Mouse (Mus musculus): ENCODE results near the gene Chchd3. TPM values are rescaled to one million over a fixed set of nuclear protein-coding genes. Genes with fewer than 3 reads are reported as not detected.

Chchd3 gene
- total and polyA plus RNA-seq, 2 experiments from 2014 or later, result 77.8 to 107 TPM

DNA sequence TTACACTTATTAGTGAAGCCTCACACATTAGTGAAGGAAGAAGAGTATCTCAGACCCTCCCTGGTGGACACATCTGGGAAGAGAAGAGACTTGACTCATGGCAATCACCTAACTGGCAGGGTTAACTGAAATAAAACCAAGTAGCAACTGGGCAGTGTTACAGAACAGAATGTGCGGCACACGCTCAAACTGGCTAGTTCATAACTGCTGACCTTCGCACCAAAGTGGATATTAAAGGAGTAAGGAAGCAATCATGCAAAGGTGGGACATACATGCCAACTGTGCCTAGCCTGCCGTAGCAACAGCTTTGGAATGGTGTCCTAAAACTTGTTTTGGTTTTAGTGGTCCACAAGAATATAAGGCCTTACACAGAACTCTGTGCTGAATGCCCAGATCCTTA is 169.3 kb downstream of the Chchd3 start:
- H3K27ac ChIP-seq (ENCODE audit: low read depth, low read length), result no peak overlapping the region
- no peaks in the 10 kb centered on the region for H3K9me3 ChIP-seq (ENCODE audit: low read length)
- H3K36me3 ChIP-seq (ENCODE audit: insufficient read depth, low read length), result no peaks in the 10 kb centered on the region
- ATAC-seq (ENCODE audit: low FRiP score), result no peak
- H3K4me1 ChIP-seq (ENCODE audit: insufficient read depth, low read length), result no peaks in the 10 kb centered on the region
- H3K27me3 ChIP-seq (ENCODE audit: insufficient read depth, low read length), result no peaks in the 10 kb centered on the region
- DNase-seq (ENCODE audit: low spot score), result no peak
- no peak overlapping the region for H3K9ac ChIP-seq (replicated peaks; ENCODE audit: low read length, poor library complexity, severe bottlenecking)
- no peak for TF ChIP-seq CTCF (IDR thresholded peaks at IDR 0.05)
- no peak overlapping the region for H3K4me3 ChIP-seq (ENCODE audit: low read depth, low read length)
- no peak overlapping the region for H3K4me2 ChIP-seq (ENCODE audit: low read depth, low read length, poor library complexity, severe bottlenecking)
- 98% methylated on average over 4 of the region's 4 CpGs for WGBS

DNA sequence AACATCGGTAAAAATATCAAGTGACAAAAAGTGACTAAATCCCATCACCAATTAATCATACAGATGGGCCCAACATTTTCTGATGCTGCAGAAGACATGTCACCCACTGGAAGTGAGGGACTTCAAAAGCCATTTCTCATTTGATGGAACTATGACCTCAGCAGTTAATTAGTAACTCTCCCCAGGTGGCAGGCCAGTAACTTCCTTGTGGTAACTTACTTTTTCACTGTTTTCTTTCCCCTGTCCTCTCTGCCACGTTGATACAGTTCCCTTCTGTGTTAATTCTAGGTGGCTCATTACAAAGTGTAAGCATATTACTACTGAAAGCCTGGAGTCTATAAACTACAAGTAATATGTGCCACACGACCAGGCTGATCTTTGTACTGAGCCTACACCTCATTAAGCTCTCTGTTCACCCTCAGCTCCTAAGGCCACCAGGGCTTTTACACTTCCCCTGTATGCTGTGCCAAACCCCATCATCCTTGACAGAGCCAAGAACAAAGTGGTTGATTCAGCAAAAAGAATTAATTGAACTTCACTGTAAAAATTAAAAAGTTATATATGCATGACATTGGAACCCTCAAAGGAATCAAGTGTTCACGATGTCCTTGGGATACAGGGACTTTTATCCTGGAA is 171.0 kb downstream of the Chchd3 start:
- Histone ChIP-seq H3K27me3 (ENCODE audit: insufficient read depth, low read length) (no peaks in the 10 kb centered on the region), H3K4me3 (ENCODE audit: low read depth, low read length) (no peak overlapping the region), H3K36me3 (ENCODE audit: insufficient read depth, low read length) (no peaks in the 10 kb centered on the region), H3K27ac (ENCODE audit: low read depth, low read length) (no peak overlapping the region), H3K9ac (replicated peaks; ENCODE audit: low read length, poor library complexity, severe bottlenecking) (no peak overlapping the region), H3K4me1 (ENCODE audit: insufficient read depth, low read length) (no peaks in the 10 kb centered on the region), H3K4me2 (ENCODE audit: low read depth, low read length, poor library complexity, severe bottlenecking) (no peak overlapping the region), H3K9me3 (ENCODE audit: low read length) (no peaks in the 10 kb centered on the region)
- DNase-seq (ENCODE audit: low spot score) (no peak), ATAC-seq (ENCODE audit: low FRiP score) (no peak)
- WGBS, result 70% methylated on average over 4 of the region's 4 CpGs
- TF ChIP-seq CTCF (IDR thresholded peaks at IDR 0.05), result no peak

DNA sequence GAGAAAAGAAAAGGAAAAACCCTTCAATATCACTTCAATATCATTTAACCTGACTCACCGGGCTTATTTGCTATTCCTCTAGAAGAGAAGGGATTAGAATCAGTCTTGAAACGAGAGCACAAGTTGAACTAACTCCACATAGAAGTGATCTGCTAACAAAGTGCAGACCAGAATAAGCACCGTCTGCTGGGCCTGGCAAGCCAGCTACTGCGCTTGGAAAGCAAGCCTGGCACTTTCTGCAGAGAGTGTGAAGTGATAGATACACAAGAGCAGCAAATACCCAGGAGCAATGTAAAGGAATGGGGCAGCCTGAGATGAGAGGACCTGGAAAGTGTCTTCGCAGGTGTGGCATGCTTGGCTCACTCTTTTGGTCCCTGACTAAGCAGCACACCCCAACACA is 181.5 kb downstream of the Chchd3 start:
- no peaks in the 10 kb centered on the region for H3K4me1 ChIP-seq (ENCODE audit: insufficient read depth, low read length)
- H3K4me2 ChIP-seq (ENCODE audit: low read depth, low read length, poor library complexity, severe bottlenecking), result no peak overlapping the region
- no peaks in the 10 kb centered on the region for H3K9me3 ChIP-seq (ENCODE audit: low read length)
- WGBS, result 83% methylated on average over 5 of the region's 5 CpGs
- DNase-seq (ENCODE audit: low spot score) (no peak), ATAC-seq (ENCODE audit: low FRiP score) (no peak)
- H3K9ac ChIP-seq (replicated peaks; ENCODE audit: low read length, poor library complexity, severe bottlenecking), result no peak overlapping the region
- no peak overlapping the region for H3K27ac ChIP-seq (ENCODE audit: low read depth, low read length)
- H3K4me3 ChIP-seq (ENCODE audit: low read depth, low read length), result no peak overlapping the region
- no peaks in the 10 kb centered on the region for H3K27me3 ChIP-seq (ENCODE audit: insufficient read depth, low read length)
- no peaks in the 10 kb centered on the region for H3K36me3 ChIP-seq (ENCODE audit: insufficient read depth, low read length)
- TF ChIP-seq CTCF (IDR thresholded peaks at IDR 0.05), result no peak

DNA sequence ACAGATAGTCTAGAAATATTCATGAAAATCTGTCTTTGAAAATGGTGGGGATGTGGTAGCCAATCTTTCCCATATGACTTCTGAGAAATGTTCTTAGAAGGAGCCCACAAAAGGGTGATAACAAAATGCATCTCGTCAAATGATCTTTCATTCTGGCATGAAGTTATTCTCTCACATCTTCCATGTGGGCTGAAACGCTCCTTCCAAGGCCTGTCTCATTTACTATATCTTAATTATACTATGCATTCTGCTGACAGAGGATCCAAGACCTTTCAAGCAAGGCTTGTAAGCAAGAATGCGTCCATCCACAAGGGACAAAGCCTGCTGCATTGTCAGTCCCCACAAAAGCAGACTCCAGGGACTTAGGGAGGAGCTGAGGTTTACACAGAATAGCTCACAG is 185.9 kb downstream of the Chchd3 start:
- Histone ChIP-seq H3K27me3 (ENCODE audit: insufficient read depth, low read length) (no peaks in the 10 kb centered on the region), H3K4me3 (ENCODE audit: low read depth, low read length) (no peak overlapping the region), H3K9me3 (ENCODE audit: low read length) (no peaks in the 10 kb centered on the region), H3K4me2 (ENCODE audit: low read depth, low read length, poor library complexity, severe bottlenecking) (no peak overlapping the region), H3K9ac (replicated peaks; ENCODE audit: low read length, poor library complexity, severe bottlenecking) (no peak overlapping the region), H3K4me1 (ENCODE audit: insufficient read depth, low read length) (no peaks in the 10 kb centered on the region), H3K36me3 (ENCODE audit: insufficient read depth, low read length) (no peaks in the 10 kb centered on the region), H3K27ac (ENCODE audit: low read depth, low read length) (no peak overlapping the region)
- 44% methylated on average over 3 of the region's 3 CpGs for WGBS
- DNase-seq (ENCODE audit: low spot score) (no peak), ATAC-seq (ENCODE audit: low FRiP score) (no peak)
- TF ChIP-seq CTCF (IDR thresholded peaks at IDR 0.05), result no peak

DNA sequence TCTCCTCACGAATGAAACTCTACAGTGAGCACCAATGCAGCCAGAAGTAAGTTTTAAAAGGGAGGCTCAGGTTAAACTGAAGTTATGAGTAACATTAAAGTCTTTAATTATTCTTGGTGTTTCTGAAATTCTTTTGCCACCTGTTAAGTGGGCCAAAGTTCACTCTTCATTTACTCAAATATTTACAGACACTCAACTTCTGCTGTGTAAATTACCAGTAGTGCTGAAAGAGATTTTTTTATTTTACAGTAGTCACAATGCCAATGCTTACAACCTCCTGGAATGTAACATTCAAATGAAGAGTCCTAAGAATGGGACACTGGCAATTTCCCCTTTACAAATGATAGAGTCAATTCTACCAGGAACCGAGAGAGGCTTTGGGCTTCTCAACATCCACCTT is 187.3 kb downstream of the Chchd3 start:
- no peak overlapping the region for H3K27ac ChIP-seq (ENCODE audit: low read depth, low read length)
- no peaks in the 10 kb centered on the region for H3K9me3 ChIP-seq (ENCODE audit: low read length)
- ATAC-seq (ENCODE audit: low FRiP score) (no peak), DNase-seq (ENCODE audit: low spot score) (no peak)
- no peak for TF ChIP-seq CTCF (IDR thresholded peaks at IDR 0.05)
- WGBS, result 85% methylated on average over 2 of the region's 2 CpGs
- no peak overlapping the region for H3K4me2 ChIP-seq (ENCODE audit: low read depth, low read length, poor library complexity, severe bottlenecking)
- no peak overlapping the region for H3K4me3 ChIP-seq (ENCODE audit: low read depth, low read length)
- H3K27me3 ChIP-seq (ENCODE audit: insufficient read depth, low read length), result no peaks in the 10 kb centered on the region
- H3K36me3 ChIP-seq (ENCODE audit: insufficient read depth, low read length), result no peaks in the 10 kb centered on the region
- no peaks in the 10 kb centered on the region for H3K4me1 ChIP-seq (ENCODE audit: insufficient read depth, low read length)
- no peak overlapping the region for H3K9ac ChIP-seq (replicated peaks; ENCODE audit: low read length, poor library complexity, severe bottlenecking)

GRCm38 (mm10) chr6:32850960-32851359 is 209.1 kb downstream of the Chchd3 start:
- H3K4me1 ChIP-seq (ENCODE audit: insufficient read depth, low read length), result no peaks in the 10 kb centered on the region
- no peak overlapping the region for H3K4me2 ChIP-seq (ENCODE audit: low read depth, low read length, poor library complexity, severe bottlenecking)
- no peak overlapping the region for H3K27ac ChIP-seq (ENCODE audit: low read depth, low read length)
- TF ChIP-seq CTCF (IDR thresholded peaks at IDR 0.05), result no peak
- ATAC-seq (ENCODE audit: low FRiP score) (no peak), DNase-seq (ENCODE audit: low spot score) (no peak)
- 92% methylated on average over 4 of the region's 4 CpGs for WGBS
- H3K36me3 ChIP-seq (ENCODE audit: insufficient read depth, low read length), result no peaks in the 10 kb centered on the region
- no peak overlapping the region for H3K4me3 ChIP-seq (ENCODE audit: low read depth, low read length)
- H3K9ac ChIP-seq (replicated peaks; ENCODE audit: low read length, poor library complexity, severe bottlenecking), result no peak overlapping the region
- no peaks in the 10 kb centered on the region for H3K9me3 ChIP-seq (ENCODE audit: low read length)
- H3K27me3 ChIP-seq (ENCODE audit: insufficient read depth, low read length), result no peaks in the 10 kb centered on the region
